Mouse (Mus musculus): ENCODE data around the gene Arid5b.

Gene Arid5b

DNA sequence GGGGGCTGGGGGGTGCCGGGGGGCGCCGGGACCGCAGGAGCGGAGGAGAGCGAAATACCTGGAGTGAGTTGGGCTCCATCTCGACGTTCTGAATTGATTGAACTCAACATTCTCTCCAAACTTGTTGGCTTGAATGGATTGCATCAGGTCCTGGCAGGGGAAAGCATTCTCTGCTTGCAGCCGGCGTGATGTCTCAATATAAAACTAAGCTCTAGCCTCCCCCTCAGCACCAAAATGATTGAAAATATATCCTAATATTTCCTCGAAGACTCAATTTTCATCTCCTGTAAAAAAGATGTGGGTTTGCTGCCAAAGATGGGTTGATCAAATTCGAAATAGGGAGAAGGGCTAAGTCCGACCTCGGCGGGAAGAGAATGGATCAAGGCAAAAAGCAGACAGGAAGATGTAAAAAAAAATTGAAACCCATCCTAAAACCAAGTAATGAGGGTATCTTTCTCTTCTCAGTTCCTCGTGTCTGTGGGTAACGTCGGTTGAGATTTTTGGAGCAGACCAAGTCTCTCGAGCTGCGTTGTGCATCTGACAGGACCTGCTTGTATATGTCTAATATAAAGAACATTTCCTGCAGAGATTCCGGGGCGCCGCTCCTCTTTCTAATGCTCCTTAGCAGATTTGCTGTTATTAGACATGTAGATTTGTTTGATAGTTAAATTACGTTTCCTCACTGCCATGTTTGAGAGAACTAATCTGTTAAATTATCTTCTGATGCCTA is at the start of gene Arid5b:
Arid5b (minus strand) TSS at position 109 of the 730 bp plus-strand sequence.
- peak; percentile 76 to 82 for DNase-seq

- DNase-seq: no peak
Measured at GRCm38 (mm10) chr10:68325378-68325777, 46.8 kb upstream of the Arid5b start.

DNA sequence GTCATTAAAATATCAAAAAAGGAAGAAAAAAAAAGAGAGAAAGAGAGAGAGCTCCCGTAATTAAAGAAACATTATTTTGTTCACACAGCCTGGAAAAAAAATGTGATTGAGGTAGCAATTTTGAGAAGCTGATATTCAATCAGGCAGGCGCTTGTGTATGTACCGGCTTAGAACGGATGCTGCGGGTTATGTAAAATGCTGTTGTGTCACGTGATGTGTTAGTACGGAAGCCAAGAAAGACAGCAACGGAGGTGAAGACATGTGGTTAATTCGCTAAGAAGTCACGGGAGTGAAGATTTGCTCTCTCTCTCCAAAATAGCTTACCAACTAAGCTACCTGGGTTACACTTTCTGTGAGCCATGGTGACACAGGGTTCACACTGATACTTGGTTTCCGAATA is 45.5 kb upstream of the Arid5b start:
- no peak for DNase-seq

GRCm38 (mm10) chr10:68323167-68323566 is 44.6 kb upstream of the Arid5b start:
- DNase-seq: no peak

DNA sequence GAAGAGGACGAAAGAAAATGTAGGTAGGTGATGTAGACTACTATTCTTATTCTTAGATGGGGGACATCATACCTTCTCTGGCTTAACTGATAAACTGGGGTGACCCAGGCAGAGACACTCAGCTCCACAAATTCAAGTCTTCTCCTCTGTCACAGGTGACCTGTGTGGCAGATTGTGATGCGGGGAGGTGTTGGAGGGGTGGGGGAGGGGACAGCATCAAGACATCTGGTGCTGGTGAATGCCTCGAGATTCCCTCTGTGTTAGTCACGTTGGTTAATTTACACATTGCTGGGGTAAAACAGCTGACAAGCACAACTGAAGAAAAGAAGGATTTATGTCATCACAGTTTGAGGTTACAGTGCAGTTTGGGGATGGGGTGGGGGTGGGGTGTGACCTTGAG is 42.4 kb upstream of the Arid5b start:
- no peak for DNase-seq

DNA sequence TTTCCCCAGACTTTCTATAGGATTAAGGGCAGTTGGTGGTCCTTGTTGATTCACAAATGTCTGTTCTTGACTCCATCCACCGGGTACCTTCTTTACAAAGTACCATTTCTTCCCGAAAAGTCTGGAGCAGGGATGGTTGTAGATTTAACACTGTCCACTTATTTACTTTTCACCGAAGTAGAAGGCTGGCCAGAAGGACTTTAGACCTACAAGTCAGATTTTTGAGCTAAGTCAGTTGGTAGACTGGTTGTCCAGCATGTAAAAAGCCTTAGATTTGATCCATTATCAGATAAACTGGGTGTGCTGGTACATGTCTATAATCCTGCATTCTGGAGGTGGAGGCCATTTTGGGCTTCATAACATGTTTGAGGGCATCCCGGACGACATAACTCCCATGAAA is 42.0 kb upstream of the Arid5b start:
- no peak for DNase-seq

DNA sequence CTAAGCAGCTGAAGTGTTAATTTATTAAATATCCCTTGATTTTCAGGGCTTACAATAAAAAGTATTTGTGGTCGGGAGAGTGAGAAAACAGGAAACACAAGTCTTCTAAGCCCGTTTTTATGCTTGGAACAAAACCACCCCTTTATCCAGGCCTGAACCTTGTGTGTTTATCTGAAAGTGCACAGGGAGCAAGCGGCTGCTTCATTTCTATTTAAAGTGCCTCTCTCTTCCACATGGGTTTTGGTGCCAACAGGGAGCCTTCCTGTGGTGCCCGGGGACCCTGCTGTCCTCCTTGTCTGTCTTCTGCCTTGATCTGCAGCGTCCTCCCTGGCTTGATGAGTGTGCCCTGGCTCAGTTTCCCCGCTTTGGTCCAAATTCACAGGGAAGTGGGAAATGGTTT is 40.9 kb upstream of the Arid5b start:
- DNase-seq: no peak

- DNase-seq: peak in 1 of 2 experiments; percentile 5
Measured at GRCm38 (mm10) chr10:68318438-68318979, 40.0 kb upstream of the Arid5b start.

- no peak for DNase-seq
Measured at GRCm38 (mm10) chr10:68312734-68313133, 34.2 kb upstream of the Arid5b start.

DNA sequence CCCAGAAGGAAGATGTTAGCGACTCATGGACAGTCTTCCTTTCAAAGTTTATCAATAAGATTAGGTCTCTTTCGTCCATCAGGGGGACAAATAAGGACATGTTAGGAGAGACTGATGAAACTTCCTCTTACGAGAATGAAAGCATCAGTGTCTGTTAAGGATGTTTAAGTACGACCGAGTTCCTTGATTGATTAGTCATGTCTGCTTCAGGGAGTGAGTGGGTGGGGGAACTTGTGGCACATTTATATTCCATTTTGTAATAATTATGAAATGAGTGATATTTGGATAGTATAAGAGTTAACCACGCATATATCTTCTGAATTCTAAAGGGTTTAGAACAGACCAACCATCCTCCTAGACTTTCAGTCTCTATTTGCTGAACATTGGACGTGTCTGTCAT is 22.5 kb upstream of the Arid5b start:
- no peak for DNase-seq

- DNase-seq: no peak
Measured at GRCm38 (mm10) chr10:68289465-68289864, 10.9 kb upstream of the Arid5b start.

DNA sequence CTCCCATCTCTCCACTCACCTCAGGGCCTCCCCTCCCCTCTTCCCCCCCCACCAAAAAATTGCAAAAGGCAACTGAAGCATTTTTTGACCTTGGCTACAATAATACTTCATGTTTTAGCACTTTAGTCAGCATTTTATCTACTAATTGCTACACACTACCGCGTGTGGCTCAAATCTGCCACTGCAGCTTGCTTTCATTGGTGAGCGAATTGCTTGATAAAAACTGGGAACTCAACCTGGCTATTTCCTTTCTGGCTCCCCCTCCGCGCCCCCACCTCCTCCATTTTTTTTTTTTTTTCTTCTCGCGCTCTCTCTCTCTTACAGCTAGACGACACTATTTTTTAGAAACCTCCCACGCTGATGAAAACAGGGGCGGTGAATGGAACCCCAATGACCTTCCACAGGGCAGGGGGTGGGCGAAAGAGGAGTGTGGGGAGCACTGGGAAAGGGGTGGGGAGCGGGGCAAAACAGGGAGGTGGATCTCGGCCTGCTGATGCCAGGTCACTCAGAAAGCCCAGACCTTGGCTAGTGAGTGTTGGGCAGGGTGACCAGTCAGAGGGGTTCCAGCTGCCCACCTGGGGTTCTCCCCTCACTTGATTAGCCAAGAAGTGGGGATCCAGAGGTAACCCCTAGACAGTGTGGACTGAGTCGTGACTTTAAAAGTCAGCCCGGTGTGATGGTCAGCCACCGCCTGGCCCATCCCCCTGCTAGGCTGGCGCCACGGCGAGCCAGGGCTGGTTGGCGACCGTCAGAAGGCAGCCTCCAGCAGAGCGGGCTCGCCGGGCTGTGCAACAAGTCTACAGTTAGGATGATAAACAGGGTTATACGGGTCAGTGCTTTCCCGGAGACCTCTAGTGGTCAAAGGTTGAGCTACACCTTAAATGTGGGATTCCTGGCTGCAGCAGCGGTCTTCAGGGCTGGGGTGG is 4.2 kb upstream of the Arid5b start:
- peak; percentile 91 to 94 for DNase-seq

DNA sequence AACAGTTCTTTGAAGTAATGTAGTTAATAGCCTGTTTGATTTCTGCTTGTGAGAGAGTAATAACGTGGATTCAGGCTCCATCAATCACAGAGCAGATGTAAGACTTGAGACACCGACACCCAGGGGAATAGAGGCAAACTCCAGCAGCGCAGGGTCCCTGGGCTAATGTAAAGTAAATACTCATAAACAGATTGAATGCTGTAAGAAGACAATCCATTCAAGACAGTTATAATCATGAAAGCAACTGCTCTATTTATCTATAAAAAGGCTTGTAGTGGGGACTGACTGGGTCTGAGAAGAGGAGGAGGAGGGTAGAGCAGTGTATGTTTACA is 3.2 kb upstream of the Arid5b start:
- DNase-seq: no peak

DNA sequence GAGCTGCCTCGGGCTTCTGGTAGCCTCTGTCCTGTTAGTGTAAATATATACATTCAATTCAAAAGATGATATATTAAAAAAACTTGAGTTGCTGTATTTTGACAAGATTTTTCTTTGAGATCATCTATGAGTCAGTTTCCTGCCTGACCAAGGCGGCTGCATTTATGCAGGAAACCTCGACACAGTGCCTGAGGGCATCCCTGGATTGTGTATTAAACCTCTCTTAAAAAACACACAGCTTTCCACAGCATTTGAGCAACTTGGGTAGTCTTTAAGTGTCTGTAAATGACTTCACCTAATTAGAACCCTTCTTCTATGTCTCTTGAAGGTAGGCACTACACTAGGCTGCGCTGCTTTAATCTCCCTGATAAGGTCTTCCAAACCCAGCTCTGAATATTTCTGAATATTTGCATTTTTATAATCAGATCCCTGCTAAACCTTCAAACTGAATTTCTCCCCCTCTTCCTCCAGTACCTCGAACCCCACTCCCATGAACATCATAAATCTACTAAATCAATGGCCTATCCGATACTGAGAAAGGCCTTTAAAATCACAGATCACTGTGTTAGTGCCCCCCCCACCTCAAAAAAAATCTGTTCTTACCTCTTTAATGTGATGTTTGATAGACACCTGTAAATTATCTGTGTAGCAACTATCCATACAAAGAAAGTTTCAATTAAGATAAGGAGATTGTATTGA is 2.7 kb upstream of the Arid5b start:
- DNase-seq: peak in 1 of 2 experiments; percentile 45

DNA sequence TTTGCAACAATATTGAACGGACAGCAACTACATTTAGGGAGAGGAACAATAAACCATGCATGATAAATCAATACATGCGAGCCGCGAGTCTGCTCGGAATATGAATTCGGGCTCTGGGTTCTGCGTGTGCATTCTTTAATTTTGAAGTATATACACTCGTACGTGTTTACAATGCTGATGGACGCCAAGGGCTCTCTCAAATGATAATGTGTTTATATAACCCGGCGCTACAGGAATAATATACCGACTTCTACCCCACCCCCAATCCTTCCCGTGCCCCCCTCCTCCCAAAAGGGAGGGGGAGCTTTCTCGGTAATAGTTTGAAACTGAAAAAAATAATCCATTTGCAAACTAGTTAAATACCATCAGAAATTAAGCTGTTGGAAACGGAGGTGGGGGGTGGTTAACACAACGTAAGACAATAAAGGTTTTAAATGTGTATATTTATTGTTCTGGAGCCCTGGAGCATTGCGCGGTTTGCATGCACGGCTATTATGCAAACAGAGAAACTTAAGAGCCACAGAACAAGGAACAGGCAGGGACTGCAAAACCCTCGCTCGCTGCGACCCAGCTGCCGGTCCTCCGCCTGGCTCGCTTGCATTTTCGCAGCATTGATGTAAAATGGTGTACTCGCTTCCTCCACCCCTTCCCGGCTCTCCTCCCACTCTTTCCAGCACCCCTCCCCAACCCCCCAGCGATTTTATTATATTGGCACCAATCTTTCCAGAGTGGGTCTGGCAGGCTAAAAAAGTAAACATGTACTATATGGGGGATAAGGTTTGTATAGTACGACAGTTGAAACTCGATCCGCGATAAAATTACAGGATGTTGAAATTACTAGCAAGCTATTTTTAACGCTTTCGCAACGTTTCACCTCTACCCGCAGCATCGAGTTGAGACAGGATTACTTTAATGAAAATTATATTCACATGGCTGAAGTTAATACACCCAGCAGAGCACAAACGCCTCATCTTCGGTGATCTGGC is 1.3 kb upstream of the Arid5b start:
- peak; percentile 76 to 85 for DNase-seq

DNA sequence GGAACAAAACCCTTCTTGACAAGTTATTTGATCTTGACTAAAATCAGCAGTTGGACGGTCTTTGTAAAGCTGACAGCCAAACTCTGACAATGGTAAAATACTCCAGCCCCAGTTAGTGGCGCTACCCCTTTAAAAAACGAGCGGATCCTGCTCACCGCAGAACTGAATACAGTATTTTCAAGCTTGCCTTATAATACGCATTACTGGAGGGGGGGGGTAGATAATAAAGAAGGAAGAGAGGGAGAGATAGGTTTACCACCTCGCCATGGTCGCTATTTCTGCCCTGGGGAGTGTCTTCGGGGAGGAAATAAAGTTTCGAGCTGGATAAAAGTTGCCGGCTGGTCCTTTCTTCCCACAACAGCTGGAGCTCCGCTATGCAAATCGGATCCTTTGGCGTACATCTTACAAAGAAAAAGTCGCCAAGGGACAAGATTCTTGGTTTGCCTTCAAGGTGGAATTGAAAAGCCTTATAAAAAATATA is 829 bp downstream of the Arid5b start:
- peak; percentile 56 to 69 for DNase-seq

DNA sequence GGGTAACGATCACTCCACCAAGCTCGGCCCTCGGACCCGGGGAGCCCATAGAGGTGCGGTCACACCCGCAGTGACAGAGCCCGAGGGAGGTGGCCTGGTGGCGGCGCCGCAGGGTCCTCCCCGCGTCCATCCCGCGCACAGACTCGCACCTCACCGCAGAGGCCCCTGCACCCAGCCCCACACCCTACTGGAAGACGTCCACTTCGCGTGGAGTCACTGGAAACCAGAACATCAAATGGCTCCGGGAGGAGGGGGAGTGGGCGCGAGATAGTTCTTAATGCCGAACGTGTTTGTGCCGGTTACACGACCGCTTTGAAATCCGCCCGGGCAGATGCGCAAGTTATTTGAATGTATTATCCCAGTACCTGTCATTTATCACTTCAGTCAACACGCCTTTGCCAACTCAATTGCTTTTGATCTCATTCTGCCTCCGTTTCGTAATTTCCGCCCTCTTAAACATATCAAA is 1.5 kb downstream of the Arid5b start:
- peak; percentile 55 to 71 for DNase-seq

DNA sequence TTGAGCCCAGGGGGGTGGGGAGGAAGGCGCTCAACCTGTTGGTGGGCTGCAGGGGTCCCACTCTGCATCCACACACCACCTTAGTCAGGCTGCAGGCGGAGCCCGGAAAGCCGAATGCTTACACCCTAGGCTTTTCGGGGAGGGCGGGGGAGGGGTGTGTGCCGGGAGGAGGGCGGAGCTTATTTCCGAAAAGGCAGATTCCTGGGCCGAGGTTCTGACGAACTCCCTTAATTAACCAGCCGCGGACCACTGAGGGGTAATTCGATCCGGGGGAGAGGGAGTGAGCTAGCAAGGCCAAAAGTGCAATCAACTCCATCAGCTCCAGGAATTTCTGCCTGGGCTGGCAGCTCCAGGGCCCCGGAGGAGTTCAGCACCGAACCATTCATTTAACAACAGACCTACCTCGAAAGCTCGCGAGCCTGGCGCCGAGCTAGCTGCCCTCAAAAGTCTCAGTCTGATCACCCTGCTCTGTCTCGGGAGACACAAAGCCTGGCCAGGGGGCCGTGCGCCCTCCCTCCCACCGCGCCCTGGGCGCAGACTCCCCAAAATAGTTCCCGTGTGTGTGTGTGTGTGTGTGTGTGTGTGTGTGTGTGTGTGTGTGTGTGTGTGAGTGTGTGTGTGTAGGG is 2.1 kb downstream of the Arid5b start:
- peak; percentile 80 to 89 for DNase-seq

DNA sequence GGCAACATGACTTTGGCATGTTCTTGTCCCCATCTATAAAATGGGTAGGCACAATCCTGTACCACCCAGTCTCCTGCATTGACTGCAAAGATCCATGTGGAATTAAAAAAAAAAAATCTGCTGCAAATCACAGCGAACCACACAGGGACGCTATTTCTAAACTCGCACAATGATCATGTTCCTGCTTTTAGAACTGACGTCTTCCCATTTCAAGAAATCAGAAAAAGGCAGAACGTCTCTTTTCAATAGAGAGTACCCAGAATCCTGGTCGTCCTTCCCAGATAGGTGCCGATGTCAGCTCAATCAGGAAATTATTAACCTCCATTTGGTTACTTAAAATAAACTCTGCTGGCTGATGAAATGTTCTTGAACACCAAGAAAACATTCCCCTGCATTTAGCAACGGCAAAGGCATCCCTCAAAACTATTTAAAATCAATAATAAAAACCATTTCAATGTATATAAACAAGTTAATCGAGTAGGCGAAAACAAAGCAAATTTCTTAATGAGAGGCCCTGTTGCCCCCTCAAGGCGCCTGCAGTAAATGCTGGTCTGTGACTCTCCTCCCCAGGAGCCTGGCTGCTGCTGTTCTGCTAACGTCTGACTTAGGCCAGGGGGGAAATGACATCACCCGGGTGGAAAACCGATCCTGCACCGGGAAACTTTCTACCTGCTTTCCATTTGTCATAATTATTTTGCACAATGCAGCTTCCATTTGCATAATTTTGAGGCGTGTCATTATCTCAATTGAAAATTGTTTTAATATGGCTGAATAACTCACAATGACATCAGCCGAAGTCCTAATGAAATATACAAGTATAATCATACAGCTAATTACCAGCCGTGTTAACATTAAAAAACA is 3.4 kb downstream of the Arid5b start:
- DNase-seq: peak; percentile 51 to 80

DNA sequence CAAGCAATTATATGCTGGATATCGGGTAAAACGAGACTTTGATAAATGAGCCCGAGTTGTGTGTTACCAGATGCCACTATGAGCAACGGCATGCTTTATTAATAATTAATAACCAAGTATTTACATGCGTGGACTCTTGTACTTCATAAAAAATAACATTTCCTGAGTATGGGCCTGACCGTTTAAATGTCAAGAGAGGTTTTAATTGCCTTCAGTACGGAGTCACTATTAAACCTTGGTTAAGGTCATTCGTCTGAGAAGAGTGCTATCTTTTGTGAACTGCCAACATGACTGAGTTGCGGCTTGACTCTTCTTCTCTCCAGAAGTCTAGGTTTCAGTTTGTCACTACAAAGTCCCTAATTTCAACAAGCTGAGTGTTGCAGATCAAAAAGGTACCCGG is 8.8 kb downstream of the Arid5b start:
- no peak for DNase-seq

Measured in kidney, postnatal 25 days (tissue).